Mouse (Mus musculus) heart, adult 2 months (tissue): ENCODE results near the gene Mab21l3.

Experiments used
- CTCF ChIP-seq: fragments of 200-600 bp; IDR thresholded peaks from 2 replicates; pipeline ENCODE4 v1.8.1; 2022; ENCODE audit warnings: antibody characterized with exemption, mild to moderate bottlenecking, moderate library complexity
- EP300 ChIP-seq: fragments of 200-500 bp; IDR thresholded peaks from 2 replicates; pipeline ENCODE4 v1.6.1; 2011; ENCODE audit warnings: low read depth, low read length, control low read depth; ENCODE audit not compliant: insufficient read depth
- POLR2A ChIP-seq: fragments of 200-500 bp; IDR thresholded peaks from 2 replicates; pipeline ENCODE4 v1.6.1; 2011; ENCODE audit warnings: mild to moderate bottlenecking, low read depth, low read length, control low read depth; ENCODE audit not compliant: insufficient read depth

DNA sequence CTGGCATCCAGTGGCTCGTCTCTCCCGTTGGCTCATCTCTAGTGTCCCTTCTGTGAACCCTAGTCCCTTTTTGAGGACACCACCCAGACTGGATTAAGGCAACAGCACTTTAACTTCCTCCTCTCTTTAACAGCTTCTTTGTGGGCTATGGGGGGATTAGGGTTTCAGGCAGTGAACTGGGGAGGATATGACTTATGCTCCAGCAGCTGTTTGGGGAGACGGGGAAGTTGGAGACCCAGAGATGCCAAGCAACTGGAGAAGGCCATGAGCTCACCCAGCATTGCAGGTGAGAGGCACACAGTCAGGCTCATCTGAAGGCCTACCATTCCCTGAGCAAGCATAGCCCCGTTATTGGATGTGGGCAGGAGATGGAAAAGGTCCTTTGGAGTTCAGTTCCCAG is 36.8 kb downstream of the Mab21l3 start:
- TF ChIP-seq CTCF: no peak
- no peak for TF ChIP-seq POLR2A
- TF ChIP-seq EP300: no peak
